Mouse (Mus musculus): ENCODE measurements at regions not wholly inside any gene's neighbourhood (a gene's known extent, or its start where the extent isn't known, plus 50 kb on each side); places are given as distances from the start of the nearest gene placed in this dataset.

DNA sequence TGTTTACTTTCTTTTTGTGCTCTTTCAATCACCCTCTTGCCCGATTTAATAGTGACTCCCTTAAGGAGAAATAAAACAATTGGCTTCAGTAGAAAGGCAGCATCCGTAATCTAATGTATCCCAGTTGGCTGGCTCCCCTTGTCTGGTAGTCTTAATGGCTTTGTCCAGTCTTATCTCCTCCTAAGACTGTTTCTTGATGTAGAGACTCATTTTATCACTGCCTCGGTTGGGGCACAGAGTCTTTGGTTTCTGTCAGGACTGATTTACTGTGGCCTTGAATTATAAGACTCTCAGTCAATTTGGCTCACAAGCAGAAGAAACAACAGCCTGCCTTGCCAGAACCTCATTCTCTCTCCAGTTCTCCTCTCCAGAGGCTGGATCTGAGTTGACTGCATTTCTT is 487.5 kb upstream of the Syt1 start:
- no peaks in the 10 kb centered on the region for H3K27me3 ChIP-seq (ENCODE audit: insufficient read depth, low read length)
- TF ChIP-seq CTCF (IDR thresholded peaks at IDR 0.05) = no peak
- no peak for DNase-seq (ENCODE audit: low spot score)
- no peak overlapping the region for H3K4me2 ChIP-seq (ENCODE audit: low read depth, low read length, poor library complexity, severe bottlenecking)
- H3K36me3 ChIP-seq (ENCODE audit: insufficient read depth, low read length) = no peaks in the 10 kb centered on the region
- H3K4me3 ChIP-seq (ENCODE audit: low read depth, low read length) = no peak overlapping the region
- no peaks in the 10 kb centered on the region for H3K9me3 ChIP-seq (ENCODE audit: low read length)
- H3K4me1 ChIP-seq (ENCODE audit: insufficient read depth, low read length) = no peaks in the 10 kb centered on the region
- H3K27ac ChIP-seq (ENCODE audit: low read depth, low read length) = no peak overlapping the region
- H3K9ac ChIP-seq (replicated peaks; ENCODE audit: low read length, poor library complexity, severe bottlenecking) = no peak overlapping the region
- WGBS = 70% methylated on average over 3 of the region's 3 CpGs
- ATAC-seq (ENCODE audit: low FRiP score) = no peak

DNA sequence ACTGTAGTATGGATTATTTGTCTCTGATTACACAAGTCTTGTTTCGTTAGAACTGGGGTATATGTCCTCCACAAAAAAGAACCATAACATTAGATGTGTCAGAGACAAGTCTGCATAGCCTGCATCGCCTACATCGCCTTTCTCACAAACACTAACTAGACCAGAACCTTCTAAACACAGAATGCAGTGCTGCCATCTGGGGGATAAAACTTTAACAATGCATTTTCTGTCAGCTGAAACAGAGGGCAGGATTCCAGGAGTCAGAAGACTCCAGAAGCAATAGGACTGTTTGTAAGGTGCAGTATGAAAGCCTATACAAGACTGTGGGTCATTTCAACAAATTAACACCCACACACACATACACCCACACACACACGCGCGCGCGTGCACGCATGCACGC is 485.4 kb upstream of the Syt1 start:
- no peaks in the 10 kb centered on the region for H3K27me3 ChIP-seq (ENCODE audit: insufficient read depth, low read length)
- no peaks in the 10 kb centered on the region for H3K9me3 ChIP-seq (ENCODE audit: low read length)
- 74% methylated on average over 10 of the region's 10 CpGs for WGBS
- H3K9ac ChIP-seq (replicated peaks; ENCODE audit: low read length, poor library complexity, severe bottlenecking) = no peak overlapping the region
- TF ChIP-seq CTCF (IDR thresholded peaks at IDR 0.05) = peak; percentile 90
- no peak overlapping the region for H3K4me3 ChIP-seq (ENCODE audit: low read depth, low read length)
- H3K4me2 ChIP-seq (ENCODE audit: low read depth, low read length, poor library complexity, severe bottlenecking) = no peak overlapping the region
- peak; percentile 92 for DNase-seq (ENCODE audit: low spot score)
- H3K27ac ChIP-seq (ENCODE audit: low read depth, low read length) = no peak overlapping the region
- no peaks in the 10 kb centered on the region for H3K4me1 ChIP-seq (ENCODE audit: insufficient read depth, low read length)
- ATAC-seq (ENCODE audit: low FRiP score) = no peak
- H3K36me3 ChIP-seq (ENCODE audit: insufficient read depth, low read length) = no peaks in the 10 kb centered on the region

DNA sequence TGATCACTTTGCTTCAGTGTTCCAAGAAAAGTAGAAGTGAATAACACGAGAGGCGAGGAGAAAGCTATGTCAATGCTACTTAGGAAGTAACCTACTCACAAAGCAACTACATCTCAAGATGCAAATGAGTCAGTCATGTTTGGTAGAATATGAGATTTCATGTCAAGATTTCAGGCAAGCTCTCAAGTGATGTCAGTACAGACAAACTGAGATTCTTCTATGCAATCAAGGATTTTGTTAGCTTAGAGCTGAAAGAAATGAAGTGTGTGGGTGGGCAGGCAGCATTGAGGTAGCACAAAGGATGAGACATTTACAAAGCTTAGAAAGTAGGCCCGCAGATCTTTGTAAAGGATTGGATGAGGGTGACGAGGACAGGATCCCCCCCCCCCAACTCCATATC is 480.0 kb upstream of the Syt1 start:
- H3K4me3 ChIP-seq (ENCODE audit: low read depth, low read length) = no peak overlapping the region
- no peaks in the 10 kb centered on the region for H3K9me3 ChIP-seq (ENCODE audit: low read length)
- H3K4me2 ChIP-seq (ENCODE audit: low read depth, low read length, poor library complexity, severe bottlenecking) = no peak overlapping the region
- no peaks in the 10 kb centered on the region for H3K36me3 ChIP-seq (ENCODE audit: insufficient read depth, low read length)
- DNase-seq (ENCODE audit: low spot score) (no peak), ATAC-seq (ENCODE audit: low FRiP score) (no peak)
- no peaks in the 10 kb centered on the region for H3K27me3 ChIP-seq (ENCODE audit: insufficient read depth, low read length)
- TF ChIP-seq CTCF (IDR thresholded peaks at IDR 0.05) = no peak
- no peak overlapping the region for H3K27ac ChIP-seq (ENCODE audit: low read depth, low read length)
- H3K9ac ChIP-seq (replicated peaks; ENCODE audit: low read length, poor library complexity, severe bottlenecking) = no peak overlapping the region
- 78% methylated on average over 4 of the region's 4 CpGs for WGBS
- no peaks in the 10 kb centered on the region for H3K4me1 ChIP-seq (ENCODE audit: insufficient read depth, low read length)

DNA sequence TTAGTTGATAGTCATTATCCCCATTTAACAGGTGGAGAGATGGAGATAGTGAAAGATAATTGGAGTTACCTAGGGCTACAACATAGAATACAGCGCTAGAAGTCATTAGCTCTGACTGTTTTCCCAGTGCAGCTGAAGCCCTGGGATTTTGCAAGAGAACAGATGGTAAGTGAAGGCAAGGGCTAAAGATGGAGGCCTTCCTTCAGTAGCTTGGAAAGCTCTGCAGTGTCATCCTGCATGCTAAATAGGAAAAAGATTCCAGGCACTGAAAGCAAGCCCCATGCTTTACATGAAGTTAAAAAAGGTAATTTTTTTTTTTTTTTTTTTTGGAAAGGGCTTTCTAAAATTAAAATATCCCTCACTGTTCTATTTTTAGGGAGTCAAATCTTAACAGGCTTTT is 477.2 kb upstream of the Syt1 start:
- Histone ChIP-seq H3K9me3 (ENCODE audit: low read length) (no peaks in the 10 kb centered on the region), H3K4me2 (ENCODE audit: low read depth, low read length, poor library complexity, severe bottlenecking) (no peak overlapping the region), H3K9ac (replicated peaks; ENCODE audit: low read length, poor library complexity, severe bottlenecking) (no peak overlapping the region), H3K27ac (ENCODE audit: low read depth, low read length) (no peak overlapping the region), H3K36me3 (ENCODE audit: insufficient read depth, low read length) (no peaks in the 10 kb centered on the region), H3K4me3 (ENCODE audit: low read depth, low read length) (no peak overlapping the region), H3K4me1 (ENCODE audit: insufficient read depth, low read length) (no peaks in the 10 kb centered on the region), H3K27me3 (ENCODE audit: insufficient read depth, low read length) (no peaks in the 10 kb centered on the region)
- DNase-seq (ENCODE audit: low spot score) = no peak
- no peak for ATAC-seq (ENCODE audit: low FRiP score)
- WGBS = 78% methylated on average over 1 of the region's 1 CpGs
- no peak for TF ChIP-seq CTCF (IDR thresholded peaks at IDR 0.05)

DNA sequence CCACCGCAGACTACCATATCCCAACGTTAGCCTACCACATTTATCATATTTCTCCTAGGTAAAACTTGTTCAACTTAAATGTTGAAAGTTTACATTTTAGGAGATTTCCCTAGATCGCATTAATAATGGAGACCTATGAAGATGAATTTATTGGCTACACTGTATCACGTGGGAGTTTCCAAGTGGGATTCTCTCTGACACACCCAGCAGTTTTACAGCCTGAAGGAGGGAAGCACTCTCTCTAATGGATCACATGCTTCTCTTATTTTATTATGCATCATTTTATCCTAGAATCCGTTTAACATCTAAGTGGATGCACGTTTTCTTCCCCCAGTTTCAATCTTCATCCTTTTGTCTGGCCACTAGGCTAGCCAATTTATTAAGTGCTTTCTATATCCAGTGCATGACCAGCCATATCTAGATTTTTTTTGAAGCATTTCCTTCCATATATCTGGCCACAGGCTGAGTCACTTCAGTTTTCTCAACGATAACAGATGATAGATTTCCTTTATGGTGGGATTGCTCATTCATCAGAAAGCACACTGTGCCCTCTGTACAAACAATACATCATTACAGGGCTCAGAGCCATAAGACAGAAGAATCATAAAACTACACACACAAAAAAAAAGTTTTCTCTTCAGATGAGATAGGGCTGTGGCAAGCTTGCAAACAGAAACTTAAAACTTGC is 476.3 kb upstream of the Syt1 start:
- no peak for TF ChIP-seq CTCF (IDR thresholded peaks at IDR 0.05)
- Histone ChIP-seq H3K4me2 (ENCODE audit: low read depth, low read length, poor library complexity, severe bottlenecking) (no peak overlapping the region), H3K4me3 (ENCODE audit: low read depth, low read length) (no peak overlapping the region), H3K36me3 (ENCODE audit: insufficient read depth, low read length) (no peaks in the 10 kb centered on the region), H3K9me3 (ENCODE audit: low read length) (no peaks in the 10 kb centered on the region), H3K27me3 (ENCODE audit: insufficient read depth, low read length) (no peaks in the 10 kb centered on the region), H3K9ac (replicated peaks; ENCODE audit: low read length, poor library complexity, severe bottlenecking) (no peak overlapping the region), H3K27ac (ENCODE audit: low read depth, low read length) (no peak overlapping the region), H3K4me1 (ENCODE audit: insufficient read depth, low read length) (no peaks in the 10 kb centered on the region)
- 84% methylated on average over 7 of the region's 7 CpGs for WGBS
- no peak for ATAC-seq (ENCODE audit: low FRiP score)
- DNase-seq (ENCODE audit: low spot score) = no peak

DNA sequence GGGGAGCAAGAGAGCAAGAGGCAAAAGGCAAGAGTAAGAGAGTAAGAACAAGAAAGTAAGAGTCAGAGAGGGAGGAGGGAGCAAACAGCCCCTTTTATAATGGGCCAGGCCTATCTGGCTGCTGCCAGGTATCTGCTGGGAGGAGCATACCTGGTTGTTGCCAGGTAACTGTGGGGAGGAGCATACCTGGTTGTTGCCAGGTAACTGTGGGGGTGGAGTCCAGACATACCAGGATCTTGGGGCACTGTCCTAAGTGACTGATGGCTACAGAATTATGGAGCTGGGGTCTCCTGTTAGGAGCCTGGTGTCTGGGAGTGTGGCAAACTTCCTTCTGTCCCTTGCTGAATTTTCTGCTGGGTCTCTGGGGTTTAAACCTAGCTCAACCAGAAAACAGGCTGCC is 469.8 kb upstream of the Syt1 start:
- TF ChIP-seq CTCF (IDR thresholded peaks at IDR 0.05) = no peak
- H3K4me2 ChIP-seq (ENCODE audit: low read depth, low read length, poor library complexity, severe bottlenecking) = no peak overlapping the region
- H3K4me3 ChIP-seq (ENCODE audit: low read depth, low read length) = no peak overlapping the region
- no peak overlapping the region for H3K27ac ChIP-seq (ENCODE audit: low read depth, low read length)
- DNase-seq (ENCODE audit: low spot score) = no peak
- no peaks in the 10 kb centered on the region for H3K36me3 ChIP-seq (ENCODE audit: insufficient read depth, low read length)
- no peaks in the 10 kb centered on the region for H3K4me1 ChIP-seq (ENCODE audit: insufficient read depth, low read length)
- H3K27me3 ChIP-seq (ENCODE audit: insufficient read depth, low read length) = no peaks in the 10 kb centered on the region
- H3K9ac ChIP-seq (replicated peaks; ENCODE audit: low read length, poor library complexity, severe bottlenecking) = no peak overlapping the region
- no peak for ATAC-seq (ENCODE audit: low FRiP score)
- H3K9me3 ChIP-seq (ENCODE audit: low read length) = 0 out of 2 replicates have a peak, but pooled peaks cover 4% of the 10 kb centered on the region
